Mouse (Mus musculus): ENCODE measurements around the gene Lcp1.

Lcp1 gene

GRCm38 (mm10) chr14:75208572-75209151 is 77.8 kb downstream of the Lcp1 start:
- DNase-seq, result no peak

- DNase-seq, result no peak
Observed at GRCm38 (mm10) chr14:75213752-75214151, 82.9 kb downstream of the Lcp1 start.

GRCm38 (mm10) chr14:75218843-75219242 is 87.9 kb downstream of the Lcp1 start:
- DNase-seq, result no peak

- DNase-seq, result no peak
Observed at GRCm38 (mm10) chr14:75219250-75219913, 88.5 kb downstream of the Lcp1 start.

GRCm38 (mm10) chr14:75222386-75222785 is 91.5 kb downstream of the Lcp1 start:
- DNase-seq, result peak; percentile 6

GRCm38 (mm10) chr14:75227453-75228084 is 96.7 kb downstream of the Lcp1 start:
- no peak for DNase-seq

GRCm38 (mm10) chr14:75229834-75230233 is 98.9 kb downstream of the Lcp1 start:
- peak; percentile 16 for DNase-seq

GRCm38 (mm10) chr14:75233070-75233469 is 102.2 kb downstream of the Lcp1 start:
- no peak for DNase-seq

- no peak for DNase-seq
Observed at GRCm38 (mm10) chr14:75235552-75235951, 104.7 kb downstream of the Lcp1 start.

- DNase-seq, result no peak
Observed at GRCm38 (mm10) chr14:75235955-75236635, 105.2 kb downstream of the Lcp1 start.

- no peak for DNase-seq
Observed at GRCm38 (mm10) chr14:75236636-75237003, 105.7 kb downstream of the Lcp1 start.

GRCm38 (mm10) chr14:75237096-75237495 is 106.2 kb downstream of the Lcp1 start:
- no peak for DNase-seq

- no peak for DNase-seq
Observed at GRCm38 (mm10) chr14:75238054-75238692, 107.3 kb downstream of the Lcp1 start.

GRCm38 (mm10) chr14:75242087-75242486 is 111.2 kb downstream of the Lcp1 start, which contains the start of gene Cpb2:
Cpb2 (plus strand) TSS chr14:75242287.
- DNase-seq, result no peak

GRCm38 (mm10) chr14:75246024-75247000 is 115.4 kb downstream of the Lcp1 start:
- DNase-seq, result no peak

- DNase-seq, result no peak
Observed at GRCm38 (mm10) chr14:75250432-75250831, 119.5 kb downstream of the Lcp1 start.

GRCm38 (mm10) chr14:75256521-75256920 is 125.6 kb downstream of the Lcp1 start:
- peak; percentile 6 for DNase-seq

- no peak for DNase-seq
Observed at GRCm38 (mm10) chr14:75269531-75269930, 138.6 kb downstream of the Lcp1 start.

- DNase-seq, result no peak
Observed at GRCm38 (mm10) chr14:75279716-75280115, 148.8 kb downstream of the Lcp1 start.

GRCm38 (mm10) chr14:75280406-75280805 is 149.5 kb downstream of the Lcp1 start:
- peak; percentile 13 for DNase-seq
